Mouse (Mus musculus) CH12.LX (cell line): Measurements from ENCODE around the gene N4bp2l1.

ENCODE experiments used
- MXI1 ChIP-seq: IDR thresholded peaks from 2 replicates; pipeline ENCODE4 v1.6.1; 2011; ENCODE audit warnings: mild to moderate bottlenecking, low read depth, low read length, improper control_type of control experiment
- RAD21 ChIP-seq: IDR thresholded peaks from 2 replicates; pipeline ENCODE4 v1.6.1; 2011; ENCODE audit warnings: low read depth, mild to moderate bottlenecking, low read length, improper control_type of control experiment, moderate library complexity

GRCm38 (mm10) chr5:150611697-150612096, 14.7 kb upstream of the N4bp2l1 start:
- TF ChIP-seq RAD21 (no peak), MXI1 (no peak)
